Mouse (Mus musculus) left cerebral cortex, adult 8-10 months (tissue): ENCODE measurements at regions not wholly inside any gene's neighbourhood (a gene's known extent, or its start where the extent isn't known, plus 50 kb on each side); places are given as distances from the start of the nearest gene placed in this dataset.

Source experiments
- DNase-seq, 2 experiments: peaks; one replicate each; pipeline ENCODE4 v3.0.0; 2022; ENCODE audit warnings: low spot score in 2 of 2

DNA sequence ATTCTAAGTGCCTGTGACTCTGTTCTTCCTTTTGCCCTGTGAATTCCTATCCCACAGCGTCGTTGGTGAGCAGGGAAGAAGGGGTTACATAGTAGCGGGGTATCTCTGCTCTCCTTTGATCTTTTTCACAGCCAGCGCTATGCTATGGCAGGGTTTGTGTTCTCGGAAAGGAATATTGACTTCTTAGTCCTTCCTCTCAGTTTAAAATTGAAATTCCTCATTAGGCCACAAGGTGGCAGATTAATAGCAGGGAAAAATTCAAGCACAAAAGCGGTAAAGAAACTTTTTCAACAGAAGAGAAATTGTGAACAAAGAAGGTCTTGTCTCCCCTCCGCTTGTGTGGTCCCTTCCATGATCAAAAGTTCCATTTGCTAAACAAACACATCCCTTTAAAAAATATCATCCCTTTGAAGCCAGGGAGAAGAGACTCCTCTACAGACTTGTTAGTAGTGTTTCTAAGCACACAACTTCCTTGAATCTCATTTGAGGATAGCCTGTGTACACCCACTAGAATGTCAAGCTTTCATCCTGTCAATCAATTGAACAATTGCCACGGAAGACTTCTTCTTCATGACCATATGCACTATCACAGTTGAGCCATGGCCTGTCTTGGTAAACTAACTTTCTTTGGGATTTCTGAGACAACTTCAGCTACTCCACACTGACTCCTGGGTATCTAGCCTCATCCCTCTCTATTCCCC, 181.8 kb upstream of the Nampt start:
- no peak for DNase-seq

DNA sequence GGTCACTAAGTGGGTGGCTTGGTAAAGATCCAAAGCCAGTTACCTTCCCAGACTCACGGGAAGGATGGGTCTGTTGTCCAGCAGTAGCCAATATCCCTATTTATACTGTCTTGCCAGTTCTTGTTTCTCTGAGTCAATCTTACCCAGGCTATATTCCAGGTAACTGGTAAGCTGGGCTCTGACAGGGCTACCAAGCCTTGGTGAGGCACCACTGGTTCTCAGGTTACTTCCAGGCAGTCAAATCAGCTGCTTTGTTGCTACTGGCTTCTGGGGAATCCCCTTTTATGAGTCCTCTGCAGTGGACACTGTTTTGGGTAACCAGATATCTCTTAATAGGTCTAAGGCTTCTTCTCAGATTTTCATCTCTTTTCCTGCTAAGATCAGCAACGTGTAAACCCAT, 178.8 kb upstream of the Nampt start:
- DNase-seq = no peak

DNA sequence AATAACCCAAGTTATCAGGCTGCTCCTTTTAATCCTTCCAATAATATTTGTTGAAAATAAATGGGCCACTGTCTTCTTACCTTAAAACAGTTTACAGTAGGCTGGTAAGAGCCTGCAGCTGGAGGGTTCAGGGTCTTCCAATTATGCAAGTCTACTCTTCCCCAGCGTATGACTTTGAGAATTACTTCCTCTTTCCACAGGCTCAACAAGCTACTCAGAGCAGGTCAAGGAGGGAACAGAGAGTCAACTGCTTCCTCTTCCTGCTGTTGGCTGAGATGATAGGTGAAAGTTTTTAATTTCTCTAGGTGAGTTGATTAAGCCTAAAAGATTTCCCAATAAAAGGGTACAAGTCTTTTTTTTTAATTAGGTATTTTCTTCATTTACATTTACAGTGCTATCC, 176.9 kb upstream of the Nampt start:
- no peak for DNase-seq

DNA sequence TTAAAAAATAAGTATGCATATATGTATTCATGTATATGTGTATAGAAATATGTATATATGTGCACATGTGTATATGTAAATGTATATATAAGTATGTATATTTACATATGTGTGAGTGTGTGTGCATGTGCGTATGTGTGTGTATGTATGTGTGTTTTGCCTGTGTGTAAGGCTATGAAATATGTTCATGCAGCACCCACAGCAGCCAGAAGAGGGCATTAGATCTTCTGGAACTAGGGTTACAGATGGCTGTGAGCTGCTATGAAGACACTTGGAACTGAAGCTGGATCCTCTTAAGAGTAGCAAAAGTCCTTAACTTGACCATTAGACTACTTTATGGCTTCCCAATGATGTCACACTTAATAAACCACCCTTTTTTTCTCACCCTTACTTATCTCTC, 166.2 kb upstream of the Nampt start:
- DNase-seq = no peak

DNA sequence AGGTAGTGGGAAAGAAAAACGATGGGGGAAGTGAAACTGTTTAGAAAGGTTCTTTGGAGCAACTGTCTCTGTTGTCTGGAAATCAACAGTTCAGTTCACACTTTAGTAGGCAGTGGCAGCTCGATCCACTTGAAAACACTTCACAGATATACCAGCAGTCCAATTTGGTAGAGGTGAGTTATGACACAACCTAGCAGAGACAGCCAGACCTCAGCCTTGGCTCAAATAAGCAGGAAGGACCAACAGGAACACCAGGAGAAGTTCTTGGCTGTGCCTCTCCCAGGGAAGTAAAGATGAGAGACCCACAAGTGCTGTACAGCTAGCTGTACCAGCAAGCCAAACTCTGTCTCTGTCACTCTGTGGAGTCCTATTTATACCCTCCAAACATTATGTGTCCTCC, 163.2 kb upstream of the Nampt start:
- DNase-seq = no peak

DNA sequence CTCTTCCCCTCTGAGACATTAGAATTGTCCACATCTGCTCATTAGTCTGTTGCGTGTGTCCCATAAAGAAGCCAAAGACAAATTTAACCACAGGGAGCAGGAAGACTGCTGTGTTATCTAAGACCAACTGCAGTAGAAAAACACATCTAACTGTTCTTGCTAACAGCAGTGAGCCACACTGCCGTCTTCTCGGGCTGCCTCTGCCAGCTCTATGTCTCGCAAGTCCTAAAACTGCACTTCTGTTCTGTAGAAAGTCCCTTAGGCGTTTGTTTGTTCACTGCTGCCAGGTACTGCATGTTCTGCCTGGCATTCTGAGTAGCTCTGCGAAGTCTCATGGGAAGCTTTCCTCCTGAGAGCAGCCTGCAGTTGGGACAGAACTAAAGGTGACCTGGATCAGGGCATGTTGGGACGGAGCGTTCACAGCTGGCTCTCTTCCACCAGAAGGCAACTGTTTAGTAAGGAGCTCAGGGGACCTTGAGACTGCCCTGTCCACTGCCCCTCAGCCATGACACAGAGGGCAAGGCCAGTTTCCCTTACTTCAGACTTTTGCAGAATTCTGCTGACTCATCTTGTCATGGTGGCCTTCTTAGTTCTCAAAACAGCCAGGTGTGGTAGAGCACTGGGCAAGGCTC, 157.4 kb upstream of the Nampt start:
- peak in 1 of 2 experiments; percentile 13 for DNase-seq

DNA sequence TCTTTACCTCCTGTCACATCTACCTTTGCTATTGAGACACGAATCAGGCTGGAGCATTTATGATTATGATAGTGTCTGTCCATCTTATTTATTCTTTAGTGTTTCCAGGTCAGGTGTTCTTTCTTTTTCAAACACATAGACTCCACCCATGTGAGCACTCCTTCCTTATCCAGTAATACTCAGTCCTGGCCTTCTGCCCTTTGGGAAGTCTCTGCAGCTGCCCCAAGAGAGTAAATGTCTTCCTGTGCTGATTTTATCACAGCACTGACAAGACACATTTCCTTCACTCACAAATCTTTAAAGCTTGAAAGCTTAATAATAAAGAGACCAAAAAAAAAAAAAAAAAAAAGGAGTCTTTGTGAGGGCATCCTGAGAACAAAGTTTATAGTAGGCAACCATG, 153.3 kb upstream of the Nampt start:
- DNase-seq = no peak

DNA sequence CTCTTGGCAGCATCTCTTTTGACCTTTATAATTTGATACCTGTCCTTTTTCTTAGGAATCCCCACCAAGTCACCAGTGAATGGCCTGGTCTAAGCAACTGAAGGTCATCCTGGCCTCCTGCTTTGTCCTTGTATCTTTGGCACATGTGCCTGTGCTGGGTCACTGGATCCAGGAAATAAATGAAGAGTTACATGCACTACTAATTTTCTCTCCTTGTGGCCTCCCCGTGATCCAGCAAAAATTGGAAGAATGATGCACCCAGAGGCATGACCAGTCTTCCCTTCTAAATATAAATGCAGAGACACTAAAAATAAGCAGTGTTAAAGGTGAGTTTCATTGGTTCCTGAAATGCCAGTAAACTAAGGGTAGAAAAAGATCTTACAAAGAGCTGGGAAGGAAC, 141.4 kb upstream of the Nampt start:
- no peak for DNase-seq

DNA sequence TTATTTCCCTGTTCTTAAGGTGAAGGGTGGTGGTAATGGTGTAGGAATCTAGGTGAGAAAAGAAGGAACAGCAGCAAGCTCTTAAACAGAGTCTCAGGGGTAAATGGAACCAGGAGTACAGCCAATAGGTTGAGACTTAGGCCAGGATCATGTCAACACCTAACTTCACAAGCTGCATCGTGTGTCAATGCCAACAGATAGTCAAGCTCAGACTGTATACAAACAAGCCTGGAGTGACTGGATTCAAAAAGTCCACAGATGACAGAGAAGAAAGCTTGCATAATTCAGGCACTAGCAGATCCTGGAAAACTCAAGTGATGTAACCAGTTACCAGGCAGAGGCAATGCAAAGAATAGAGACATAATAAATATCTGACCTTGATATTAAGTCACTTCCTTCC, 140.6 kb upstream of the Nampt start:
- no peak for DNase-seq

DNA sequence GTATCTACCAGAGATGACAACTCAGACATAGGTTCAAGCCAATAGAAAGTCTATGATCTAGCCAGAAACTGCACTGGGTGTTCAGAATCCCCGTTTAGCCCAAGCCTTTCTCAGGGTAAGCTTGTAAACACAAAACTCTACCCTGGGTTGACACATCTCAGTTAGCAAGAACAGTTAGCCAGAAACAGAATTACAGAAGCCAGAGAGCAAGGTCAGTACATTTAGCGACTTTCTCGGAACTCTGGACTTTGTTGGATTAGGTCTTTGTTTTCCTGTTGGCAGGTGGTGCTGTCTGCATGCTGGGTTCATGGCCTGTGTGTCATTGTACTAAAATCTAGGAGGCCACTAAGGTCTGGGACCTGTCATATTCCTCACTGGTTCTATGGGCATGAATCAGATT, 137.4 kb upstream of the Nampt start:
- DNase-seq = no peak

DNA sequence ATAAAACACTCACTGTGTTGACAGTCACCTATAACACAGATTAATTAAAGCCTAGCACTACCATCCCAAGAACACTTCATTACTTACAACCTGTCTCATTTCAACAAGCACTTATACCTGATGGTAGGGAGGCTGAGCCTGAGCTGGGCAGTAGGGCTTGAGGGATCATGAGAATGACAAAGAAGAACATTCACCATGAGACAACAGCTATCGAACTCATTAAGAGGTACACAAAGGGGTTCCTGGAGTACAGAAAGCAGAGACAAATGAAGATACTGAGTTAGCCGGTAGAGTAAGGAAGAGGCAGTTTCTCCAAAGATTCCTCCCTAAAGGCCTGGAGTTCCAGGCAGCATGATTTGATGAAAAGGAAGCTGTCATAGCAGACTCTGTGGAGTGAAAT, 136.0 kb upstream of the Nampt start:
- DNase-seq = no peak

DNA sequence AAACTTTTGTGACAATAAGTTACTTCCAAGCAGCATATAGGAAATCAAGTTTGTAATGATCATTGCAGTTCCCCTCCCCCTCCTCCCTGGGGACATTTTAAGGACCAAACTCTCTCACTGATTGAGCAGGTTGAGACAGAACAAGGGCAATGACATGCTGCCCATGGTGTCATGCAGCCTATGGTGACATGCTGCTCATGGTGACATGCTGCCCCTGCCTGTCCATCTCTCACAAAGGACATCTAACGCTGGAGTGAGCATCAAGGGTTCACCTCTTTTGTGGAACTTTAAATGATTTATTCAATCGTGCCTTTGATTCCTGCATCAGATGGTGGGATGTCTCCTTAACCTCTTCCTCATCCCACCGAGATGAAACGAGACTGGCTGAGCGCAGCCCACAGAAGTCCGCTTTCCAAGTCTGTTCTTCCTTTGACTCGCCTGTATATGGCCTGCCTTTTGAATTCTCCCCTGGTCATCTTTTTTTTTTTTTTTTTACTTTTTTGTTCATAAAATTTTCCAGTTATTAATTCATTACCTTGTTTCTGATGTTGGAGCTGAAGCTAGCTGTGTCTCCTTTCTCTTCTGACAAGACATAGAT, 133.5 kb upstream of the Nampt start:
- no peak for DNase-seq

DNA sequence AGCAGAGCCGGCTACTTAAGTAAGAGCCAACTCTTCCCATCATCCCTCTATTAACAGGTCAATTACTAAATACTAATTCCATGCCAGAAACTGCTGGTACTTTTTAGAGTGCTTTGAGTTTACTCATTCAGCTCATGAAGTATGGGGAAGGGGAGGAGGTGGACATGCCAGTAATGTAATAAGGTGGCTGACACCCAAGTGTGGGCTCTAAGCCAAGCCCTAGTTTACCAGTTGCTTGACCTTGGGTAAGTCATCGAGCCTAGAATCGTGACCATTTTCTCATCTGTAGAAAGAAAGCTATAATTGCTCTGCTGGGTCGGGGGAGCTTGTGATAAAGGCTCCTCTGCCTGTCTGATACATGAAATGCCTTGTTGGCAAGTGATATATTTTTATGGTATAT, 130.0 kb upstream of the Nampt start:
- no peak for DNase-seq

DNA sequence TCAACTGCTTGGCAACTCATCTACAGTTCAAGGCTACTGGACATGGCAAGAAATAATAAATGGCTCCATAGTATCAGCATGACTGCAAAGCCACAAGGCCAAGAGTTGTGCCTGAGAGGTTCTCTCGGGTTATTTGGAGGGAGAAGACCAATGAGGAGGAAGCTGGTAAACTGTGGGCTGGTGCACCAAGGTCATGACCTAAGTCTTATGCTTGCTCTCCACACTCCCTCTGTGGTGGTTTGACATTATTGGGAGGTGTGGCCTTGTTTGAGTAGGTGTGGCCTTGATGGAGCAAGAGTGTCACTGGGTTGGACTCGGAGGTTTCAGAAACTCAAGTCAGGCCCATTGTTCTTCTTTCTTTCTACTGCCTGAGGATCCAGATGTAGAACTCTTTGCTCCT, 129.2 kb upstream of the Nampt start:
- no peak for DNase-seq

DNA sequence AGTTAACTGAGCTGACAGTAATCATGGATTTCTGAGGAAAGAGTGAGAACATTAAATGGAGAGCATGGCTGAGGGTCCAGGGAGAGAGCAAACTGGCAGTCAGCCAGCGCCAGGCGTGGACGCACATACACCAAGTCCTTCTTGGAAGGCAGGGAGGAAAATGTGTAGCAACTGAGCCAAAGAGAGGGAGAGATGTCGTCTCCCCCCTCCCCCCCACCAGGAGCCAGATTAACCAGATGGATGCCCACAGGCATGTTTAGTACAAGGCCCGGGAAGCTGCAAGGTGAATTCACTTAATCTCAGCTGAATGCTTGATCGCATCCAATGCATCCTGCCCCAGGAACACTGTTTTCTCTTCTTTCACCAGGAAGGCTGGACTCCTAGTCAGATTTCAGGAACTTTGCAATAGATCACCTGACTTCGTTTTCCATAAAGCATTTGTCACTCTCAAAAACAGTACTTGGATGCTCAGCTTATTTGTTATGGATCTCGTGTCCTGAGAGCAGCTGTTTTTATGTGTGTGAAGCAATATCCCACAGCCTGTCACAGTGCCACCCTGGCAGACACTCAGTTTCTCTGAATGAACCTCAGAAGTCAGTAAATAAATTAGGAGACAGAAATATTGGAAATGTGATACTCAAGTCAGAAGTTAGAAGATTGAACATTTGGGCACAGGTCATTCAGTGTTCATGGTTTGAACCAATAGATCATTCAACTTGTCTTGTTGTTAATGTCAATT, 127.1 kb upstream of the Nampt start:
- no peak for DNase-seq

DNA sequence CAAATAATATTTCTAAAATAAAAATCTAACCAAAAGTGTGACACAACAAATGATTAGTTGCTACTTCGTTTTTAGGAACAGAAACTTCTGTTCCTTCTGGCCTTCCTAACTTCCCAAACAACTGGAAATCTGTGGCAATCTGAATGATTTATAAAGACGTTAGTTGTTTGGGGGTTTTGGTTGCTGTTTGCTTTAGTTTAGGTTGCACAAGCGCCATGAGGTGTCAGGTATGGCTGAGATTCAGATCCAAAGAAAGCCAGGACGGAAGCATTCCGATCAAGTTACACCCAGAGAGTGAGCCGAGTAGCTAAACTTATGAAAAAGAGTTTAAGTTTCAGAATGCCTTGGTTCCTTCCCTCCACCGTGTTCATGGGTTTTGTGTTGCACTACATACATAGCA, 126.4 kb upstream of the Nampt start:
- DNase-seq = no peak

DNA sequence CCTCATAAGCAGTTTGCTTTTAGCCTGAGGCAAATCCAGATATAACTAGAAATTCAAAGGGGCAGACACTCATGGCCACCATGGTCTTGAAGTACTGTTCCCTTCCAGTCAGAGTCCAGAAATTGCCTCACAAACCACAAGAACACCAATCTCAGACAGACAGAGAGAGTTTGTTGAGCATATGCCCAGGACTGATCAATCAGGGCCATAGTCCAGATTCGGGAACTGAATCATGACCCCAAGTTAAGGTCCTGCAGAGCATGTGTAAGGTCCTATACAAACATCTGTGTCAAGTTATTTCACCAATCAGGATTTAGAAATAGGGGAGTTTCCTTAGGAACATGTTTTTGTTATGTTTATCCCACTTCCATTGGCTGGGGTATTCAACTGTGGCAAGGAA, 125.7 kb upstream of the Nampt start:
- no peak for DNase-seq

DNA sequence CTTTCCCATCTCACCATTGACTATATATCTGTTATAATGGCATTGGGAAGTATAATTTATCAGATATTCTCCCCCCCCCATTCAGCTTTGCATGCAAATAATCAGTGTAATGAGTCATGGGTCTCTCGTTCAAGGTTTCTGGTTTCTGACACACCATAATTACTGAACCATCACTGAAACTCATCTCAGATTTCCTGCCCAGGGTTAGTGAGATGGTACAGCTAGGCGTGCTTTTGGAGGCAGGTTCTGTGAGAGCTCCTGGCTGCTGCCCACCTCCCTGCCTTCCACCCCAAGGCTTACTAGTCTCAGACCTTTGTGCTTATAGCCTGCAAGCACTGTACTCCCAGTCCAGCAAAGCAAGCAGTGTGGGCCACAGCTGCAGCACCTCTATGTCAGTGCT, 122.5 kb upstream of the Nampt start:
- no peak for DNase-seq

DNA sequence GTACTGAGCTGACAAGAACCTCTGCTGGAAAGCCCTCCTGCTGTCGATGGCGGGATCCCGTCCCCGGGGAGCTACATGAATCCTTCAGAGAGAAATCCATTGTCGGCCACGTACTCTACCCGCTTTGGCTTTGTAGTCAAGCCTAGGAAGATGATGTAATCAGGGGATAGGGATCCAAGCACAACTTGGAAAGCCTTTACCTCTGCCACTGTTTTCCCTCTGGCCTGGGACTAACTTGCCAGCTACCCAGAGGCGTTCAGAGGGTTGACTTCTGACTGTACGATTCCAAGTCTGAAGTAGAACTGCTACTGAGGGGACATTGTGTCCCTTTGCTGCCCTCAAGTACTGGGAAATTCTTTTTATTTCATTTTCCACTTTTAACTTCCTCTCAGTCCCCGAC, 110.2 kb upstream of the Nampt start:
- no peak for DNase-seq

DNA sequence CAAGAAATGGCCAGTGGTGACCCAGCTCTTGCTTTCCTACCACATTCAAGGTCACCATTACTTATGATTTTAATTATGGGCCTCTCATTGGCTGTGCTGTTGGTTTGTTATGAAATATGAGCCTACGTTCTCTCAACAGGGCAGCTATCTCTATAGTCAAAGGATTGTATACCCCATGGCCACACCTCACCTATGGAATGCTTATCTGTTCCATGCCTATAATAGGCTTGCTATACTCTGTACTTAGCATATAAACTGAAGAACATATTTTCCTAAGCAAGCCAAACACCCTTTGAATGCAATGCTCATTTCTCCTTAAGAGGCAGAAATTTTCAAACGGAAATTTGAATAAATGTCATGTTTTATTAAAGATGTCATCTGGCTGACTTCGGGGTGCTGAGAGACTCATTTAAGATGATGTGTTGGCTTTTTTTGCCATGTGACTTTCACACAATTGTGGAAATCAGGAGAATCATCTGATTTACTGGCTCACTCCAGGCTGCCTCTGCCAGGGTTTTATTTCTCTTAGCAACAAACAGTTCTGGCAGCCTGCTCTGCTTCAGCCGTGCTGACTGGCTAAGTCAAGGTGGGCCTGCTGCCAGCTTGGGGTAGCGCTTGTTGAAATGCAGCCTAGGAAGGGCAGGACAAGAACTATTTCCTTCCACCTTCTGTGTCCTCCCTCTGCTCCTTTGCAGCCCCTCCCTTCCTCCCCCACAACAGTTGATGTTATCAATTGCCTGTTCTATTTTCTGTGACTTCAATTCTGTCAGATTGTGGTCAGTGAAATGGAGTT, 102.0 kb upstream of the Nampt start:
- DNase-seq = peak; percentile 39 to 78

DNA sequence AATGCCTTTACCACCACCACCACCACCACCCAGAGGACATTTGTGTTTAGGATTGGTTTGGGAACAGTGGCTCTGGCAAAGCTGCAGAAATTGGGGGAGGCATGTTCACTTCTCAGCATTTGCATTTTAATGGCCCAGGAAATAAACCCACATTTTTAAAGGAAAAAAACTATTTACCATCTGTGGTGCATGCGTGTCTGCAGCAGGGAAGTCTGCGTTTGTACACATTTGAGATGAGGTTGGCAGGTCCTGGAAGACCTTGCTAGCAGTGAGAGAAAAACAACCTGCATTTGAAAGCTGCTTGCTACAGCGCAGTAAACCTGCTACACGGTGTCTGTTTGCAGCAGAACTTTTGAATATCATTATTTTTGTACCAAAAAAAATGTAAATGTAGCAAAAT, 100.1 kb upstream of the Nampt start:
- DNase-seq = no peak
